Mouse (Mus musculus): ENCODE measurements around the gene Dclk1. TPM values are rescaled to one million over a fixed set of nuclear protein-coding genes. Genes with fewer than 3 reads are reported as not detected.

Dclk1 gene
- total and polyA plus RNA-seq, 2 experiments from 2014 or later = 213 to 214 TPM

GRCm38 (mm10) chr3:55461685-55462655 lies 219.8 kb downstream of the Dclk1 start:
- Histone ChIP-seq H3K4me3 (ENCODE audit: low read length) (peak overlapping the region; percentile 37), H3K36me3 (ENCODE audit: insufficient read depth, low read length) (no peaks in the 10 kb centered on the region), H3K4me1 (ENCODE audit: insufficient read depth, low read length) (peaks cover 12% of the 10 kb centered on the region; the same call in 1 of the 2 replicates), H3K4me2 (ENCODE audit: low read depth, low read length) (peak overlapping the region; percentile 62), H3K9ac (replicated peaks; ENCODE audit: low read length) (peak overlapping the region; percentile 46), H3K9me3 (ENCODE audit: low read length) (no peaks in the 10 kb centered on the region), H3K27me3 (ENCODE audit: insufficient read depth, low read length) (no peaks in the 10 kb centered on the region), H3K27ac (peak overlapping the region; percentile 82)
- peak; percentile 96 for ATAC-seq
- under 1% methylated on average over 17 of the region's 17 CpGs for WGBS
- peak; percentile 89 for DNase-seq (ENCODE audit: low spot score)
- no peak for TF ChIP-seq CTCF (IDR thresholded peaks at IDR 0.05; ENCODE audit: low read depth)

DNA sequence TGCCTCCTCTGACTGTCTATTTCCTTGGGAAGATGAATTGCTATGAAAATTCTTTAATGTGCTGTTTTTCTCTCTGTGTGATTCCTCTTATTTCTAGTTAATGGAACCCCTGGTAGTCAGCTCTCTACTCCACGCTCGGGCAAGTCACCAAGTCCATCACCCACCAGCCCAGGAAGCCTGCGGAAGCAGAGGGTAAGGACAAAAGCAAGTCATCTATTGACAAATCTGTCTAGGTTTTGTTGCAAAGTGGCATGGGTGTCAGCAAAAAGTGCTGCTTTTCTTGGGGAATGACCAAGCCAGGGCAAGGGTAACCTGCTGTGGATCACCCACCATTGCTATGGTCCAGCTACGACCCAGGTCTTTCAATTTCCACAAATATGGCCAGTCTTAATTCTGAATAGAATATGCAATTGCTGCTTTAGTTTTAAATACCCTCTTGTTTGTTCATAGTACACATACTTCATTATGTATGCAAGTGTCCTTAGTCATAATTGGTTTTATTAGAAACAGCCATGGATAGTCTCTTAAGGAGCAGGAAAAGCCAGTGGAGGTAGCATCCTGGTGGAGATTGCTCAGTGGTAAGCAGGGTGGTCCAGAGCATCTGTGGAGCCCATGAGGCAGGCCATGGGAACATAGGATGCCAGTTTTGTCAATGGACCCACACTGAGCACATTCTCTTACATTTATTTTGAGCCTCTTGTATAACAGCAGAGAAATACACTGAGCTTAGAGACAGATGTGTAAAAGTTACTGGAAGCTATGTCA lies 220.9 kb downstream of the Dclk1 start:
- H3K4me3 ChIP-seq (ENCODE audit: low read length) = peak overlapping the region; percentile 7; the same call in 1 of the 2 replicates
- no peak for TF ChIP-seq CTCF (IDR thresholded peaks at IDR 0.05; ENCODE audit: low read depth)
- H3K27ac ChIP-seq = peak overlapping the region; percentile 51; the same call in 1 of the 2 replicates
- 69% methylated on average over 4 of the region's 4 CpGs for WGBS
- no peak overlapping the region for H3K9ac ChIP-seq (replicated peaks; ENCODE audit: low read length)
- H3K9me3 ChIP-seq (ENCODE audit: low read length) = no peaks in the 10 kb centered on the region
- H3K4me1 ChIP-seq (ENCODE audit: insufficient read depth, low read length) = peaks cover 12% of the 10 kb centered on the region; the same call in 1 of the 2 replicates
- no peaks in the 10 kb centered on the region for H3K27me3 ChIP-seq (ENCODE audit: insufficient read depth, low read length)
- DNase-seq (ENCODE audit: low spot score) = no peak
- no peaks in the 10 kb centered on the region for H3K36me3 ChIP-seq (ENCODE audit: insufficient read depth, low read length)
- H3K4me2 ChIP-seq (ENCODE audit: low read depth, low read length) = peak overlapping the region; percentile 62
- no peak for ATAC-seq

DNA sequence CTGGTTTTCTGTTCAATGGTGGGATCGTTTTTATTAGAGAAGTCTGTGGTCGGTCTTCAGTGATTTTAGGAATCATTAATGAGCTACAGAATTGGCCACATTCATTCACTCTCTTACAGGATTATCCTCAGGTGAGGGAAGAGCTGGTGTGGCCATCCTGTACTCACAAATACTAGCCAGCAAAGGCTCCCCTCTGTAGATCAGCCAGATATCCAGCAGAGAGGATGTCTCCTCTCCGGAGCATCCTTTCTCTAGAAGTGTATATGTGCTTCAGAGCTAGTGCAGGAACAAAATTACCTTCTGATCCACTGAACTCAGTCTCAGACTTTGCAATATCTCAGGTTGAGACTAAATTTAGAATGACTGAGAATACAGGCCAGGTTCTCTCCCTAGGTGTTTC lies 222.1 kb downstream of the Dclk1 start:
- 49% methylated on average over 3 of the region's 3 CpGs for WGBS
- Histone ChIP-seq H3K9ac (replicated peaks; ENCODE audit: low read length) (no peak overlapping the region; the same call in 1 of the 2 replicates), H3K36me3 (ENCODE audit: insufficient read depth, low read length) (no peaks in the 10 kb centered on the region), H3K4me3 (ENCODE audit: low read length) (peak overlapping the region; percentile 14; the same call in 1 of the 2 replicates), H3K4me2 (ENCODE audit: low read depth, low read length) (peak overlapping the region; percentile 62), H3K27ac (no peak overlapping the region), H3K9me3 (ENCODE audit: low read length) (no peaks in the 10 kb centered on the region), H3K27me3 (ENCODE audit: insufficient read depth, low read length) (no peaks in the 10 kb centered on the region), H3K4me1 (ENCODE audit: insufficient read depth, low read length) (peaks cover 12% of the 10 kb centered on the region; the same call in 1 of the 2 replicates)
- TF ChIP-seq CTCF (IDR thresholded peaks at IDR 0.05; ENCODE audit: low read depth) = no peak
- ATAC-seq (no peak), DNase-seq (ENCODE audit: low spot score) (no peak)

DNA sequence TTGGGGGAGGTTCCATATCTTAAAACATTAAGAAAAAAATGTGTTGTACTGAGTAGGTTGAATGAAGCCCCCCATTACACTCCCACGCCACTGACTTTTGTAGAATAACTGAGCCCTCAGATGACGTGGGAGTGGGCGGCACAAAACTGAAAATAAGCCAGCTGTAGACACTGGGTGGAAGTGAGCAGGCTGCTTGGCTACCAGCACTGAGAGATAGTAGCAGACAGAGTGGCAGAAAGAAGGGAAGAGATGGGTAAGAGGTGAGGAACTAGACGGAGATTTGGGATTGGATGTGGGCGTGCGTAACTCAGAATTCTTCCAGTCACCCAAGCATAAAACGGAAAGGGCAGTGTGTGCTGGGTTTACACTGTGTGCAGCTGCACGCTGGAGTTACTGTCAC lies 223.6 kb downstream of the Dclk1 start:
- H3K4me2 ChIP-seq (ENCODE audit: low read depth, low read length) = peak overlapping the region; percentile 30
- 63% methylated on average over 8 of the region's 8 CpGs for WGBS
- no peak for DNase-seq (ENCODE audit: low spot score)

DNA sequence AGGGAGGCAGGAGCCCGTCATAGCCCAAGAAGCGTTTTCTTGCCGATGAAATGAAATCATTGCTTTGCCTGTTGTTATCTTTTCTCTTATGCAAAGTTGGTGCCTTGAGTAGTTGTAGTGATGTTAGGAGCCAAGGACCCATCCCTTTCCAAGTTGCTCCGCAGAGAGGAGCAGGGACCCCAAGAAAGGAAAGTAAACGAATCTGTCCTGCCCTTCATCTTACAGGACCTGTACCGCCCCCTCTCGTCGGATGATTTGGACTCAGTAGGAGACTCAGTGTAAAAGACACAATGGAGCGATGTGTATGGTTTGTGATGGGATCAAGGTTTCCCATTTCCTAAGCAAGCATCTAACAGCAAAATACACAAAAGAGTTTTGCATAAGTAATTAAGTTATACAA lies 224.2 kb downstream of the Dclk1 start:
- Histone ChIP-seq H3K4me3 (ENCODE audit: low read length) (no peak overlapping the region), H3K9ac (replicated peaks; ENCODE audit: low read length) (no peak overlapping the region), H3K9me3 (ENCODE audit: low read length) (no peaks in the 10 kb centered on the region), H3K4me2 (ENCODE audit: low read depth, low read length) (peak overlapping the region; percentile 30), H3K4me1 (ENCODE audit: insufficient read depth, low read length) (peaks cover 8% of the 10 kb centered on the region; the same call in 1 of the 2 replicates), H3K27ac (0 out of 2 replicates have a peak overlapping the region, but pooled peaks have one; percentile 26), H3K27me3 (ENCODE audit: insufficient read depth, low read length) (no peaks in the 10 kb centered on the region), H3K36me3 (ENCODE audit: insufficient read depth, low read length) (no peaks in the 10 kb centered on the region)
- 53% methylated on average over 9 of the region's 9 CpGs for WGBS
- DNase-seq (ENCODE audit: low spot score) (peak; percentile 49), ATAC-seq (no peak)
- peak; percentile 20; the same call in 1 of the 2 replicates for TF ChIP-seq CTCF (IDR thresholded peaks at IDR 0.05; ENCODE audit: low read depth)

More for the DNA sequence above, 223.6 kb downstream of the Dclk1 start:
- ATAC-seq = no peak
- no peak overlapping the region for H3K4me3 ChIP-seq (ENCODE audit: low read length)
- H3K4me1 ChIP-seq (ENCODE audit: insufficient read depth, low read length) = peaks cover 12% of the 10 kb centered on the region; the same call in 1 of the 2 replicates
- no peaks in the 10 kb centered on the region for H3K36me3 ChIP-seq (ENCODE audit: insufficient read depth, low read length)
- H3K27me3 ChIP-seq (ENCODE audit: insufficient read depth, low read length) = no peaks in the 10 kb centered on the region
- H3K9ac ChIP-seq (replicated peaks; ENCODE audit: low read length) = no peak overlapping the region
- 0 out of 2 replicates have a peak overlapping the region, but pooled peaks have one; percentile 15 for H3K27ac ChIP-seq
- no peak for TF ChIP-seq CTCF (IDR thresholded peaks at IDR 0.05; ENCODE audit: low read depth)
- no peaks in the 10 kb centered on the region for H3K9me3 ChIP-seq (ENCODE audit: low read length)

GRCm38 (mm10) chr3:55472110-55472509 lies 229.9 kb downstream of the Dclk1 start, which contains the start of gene Gm21954:
Gene Gm21954, minus strand, starts transcription at chr3:55472210.
- no peak within 1 kb of the TSS for H3K27ac ChIP-seq
- DNase-seq (ENCODE audit: low spot score) (no peak), ATAC-seq (no peak)
- no peak within 1 kb of the TSS for H3K9ac ChIP-seq (replicated peaks; ENCODE audit: low read length)
- no peak within 1 kb of the TSS for H3K4me3 ChIP-seq (ENCODE audit: low read length)
- no peak within 1 kb of the TSS for H3K4me2 ChIP-seq (ENCODE audit: low read depth, low read length)
- no peak for TF ChIP-seq CTCF (IDR thresholded peaks at IDR 0.05; ENCODE audit: low read depth)
- no peaks in the 10 kb centered on the region for H3K27me3 ChIP-seq (ENCODE audit: insufficient read depth, low read length)
- 93% methylated on average over 2 of the region's 2 CpGs for WGBS
- no peaks in the 10 kb centered on the region for H3K4me1 ChIP-seq (ENCODE audit: insufficient read depth, low read length)
- no peaks in the 10 kb centered on the region for H3K9me3 ChIP-seq (ENCODE audit: low read length)
- H3K36me3 ChIP-seq (ENCODE audit: insufficient read depth, low read length) = no peaks in the 10 kb centered on the region

All from hindbrain, postnatal 0 days (tissue).